Mouse (Mus musculus) embryonic facial prominence, embryonic 14.5 days (tissue): ENCODE results near the gene Gas2l2. TPM values are rescaled to one million over a fixed set of nuclear protein-coding genes. Genes with fewer than 3 reads are reported as not detected.

Experiments used
- ATAC-seq: fragments of 200-750 bp; cut with Nextera tagmentation; 2 replicates; pipeline ENCODE4 v1.8.0; 2017; ENCODE audit warnings: low read depth, moderate number of reproducible peaks, moderate TSS enrichment
- DNase-seq: peaks from one replicate; pipeline ENCODE4 v3.0.0-alpha.2; 2015; ENCODE audit warnings: low spot score
- H3K27ac ChIP-seq: fragments of 300-500 bp; sonication (generic); replicated peaks from 2 replicates; pipeline ENCODE4 v1.5.1; 2014; ENCODE audit warnings: low read depth, mild to moderate bottlenecking, low read length, moderate library complexity
- H3K27me3 ChIP-seq: fragments of 300-500 bp; sonication (generic); replicated peaks from 2 replicates; pipeline ENCODE4 v1.6.1; 2014; ENCODE audit warnings: low read length; ENCODE audit not compliant: control insufficient read depth, insufficient read depth
- H3K36me3 ChIP-seq: fragments of 300-500 bp; sonication (generic); 2 replicates; pipeline ENCODE4 v1.6.1; 2014; ENCODE audit warnings: low read length, mixed read lengths; ENCODE audit not compliant: control insufficient read depth, insufficient read depth
- H3K4me1 ChIP-seq: fragments of 300-500 bp; sonication (generic); 2 replicates; pipeline ENCODE4 v1.6.1; 2014; ENCODE audit warnings: antibody characterized with exemption, low read length; ENCODE audit not compliant: control insufficient read depth, insufficient read depth
- H3K4me2 ChIP-seq: fragments of 300-500 bp; sonication (generic); 2 replicates; pipeline ENCODE4 v1.6.1; 2014; ENCODE audit warnings: low read depth, mild to moderate bottlenecking, low read length, moderate library complexity, mixed read lengths
- H3K4me3 ChIP-seq: fragments of 300-500 bp; sonication (generic); 2 replicates; pipeline ENCODE4 v1.5.1; 2014; ENCODE audit warnings: low read depth, mild to moderate bottlenecking, low read length
- H3K9ac ChIP-seq: fragments of 300-500 bp; sonication (generic); 2 replicates; pipeline ENCODE4 v1.6.1; 2014; ENCODE audit warnings: low read depth, mild to moderate bottlenecking, low read length, moderate library complexity, mixed read lengths
- H3K9me3 ChIP-seq: fragments of 300-500 bp; sonication (generic); 2 replicates; pipeline ENCODE4 v1.6.1; 2016; ENCODE audit warnings: low read length; ENCODE audit not compliant: control insufficient read depth
- WGBS: fragments of 180-500 bp; shearing (Covaris S2); extraction: QIAGEN DNeasy Blood & Tissue Kit; methylation state at CpG from one replicate; pipeline ENCODE4 v1.1.7; 2014; 5-methylcytosine and 5-hydroxymethylcytosine counted together
- polyA plus RNA-seq: library from polyadenylated mRNA; unstranded; fragments of >200 nt; fragmentation: Nextera tagmentation; extraction: Ambion mirVana; gene quantifications from 2 replicates; pipeline ENCODE4 v1.2.1, GENCODE M21; 2014

Gene Gas2l2
- polyA plus RNA-seq, 1 experiment from 2014 or later: 0.38 TPM

DNA sequence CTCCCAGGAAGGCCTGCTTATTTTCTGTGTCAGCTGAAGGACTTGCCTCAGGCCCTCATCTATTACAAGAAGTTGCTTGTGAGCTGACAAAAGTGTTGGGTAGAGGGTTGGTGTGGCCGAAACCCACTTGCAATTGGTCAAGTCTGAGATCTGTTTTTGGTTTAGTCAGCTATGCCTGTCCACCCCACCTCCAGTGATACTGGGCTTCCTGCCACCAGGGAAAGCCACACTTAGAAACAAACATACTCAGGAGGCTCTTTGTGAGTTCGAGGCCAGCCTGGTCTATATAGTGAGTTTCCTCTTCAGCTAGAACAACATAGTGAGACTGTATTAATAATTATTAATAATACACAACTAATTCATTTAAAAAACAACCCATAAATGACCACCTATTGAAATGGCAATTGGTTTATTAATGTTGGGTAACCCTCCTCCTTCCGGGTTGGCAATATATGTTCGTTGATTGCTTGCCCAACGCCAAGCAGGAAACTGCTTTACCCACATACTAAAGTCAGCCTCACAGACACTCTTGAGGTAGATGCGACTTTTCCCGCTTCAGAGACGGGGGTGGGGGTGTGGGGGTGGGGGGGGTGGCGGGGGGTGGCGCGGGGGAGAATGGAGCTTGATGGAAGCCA, 10.3 kb upstream of the Gas2l2 start:
- H3K36me3 ChIP-seq: no peaks in the 10 kb centered on the region
- no peaks in the 10 kb centered on the region for H3K4me1 ChIP-seq
- WGBS: 43% methylated on average over 8 of the region's 11 CpGs
- H3K9me3 ChIP-seq: no peaks in the 10 kb centered on the region
- no peak for DNase-seq
- H3K4me3 ChIP-seq: peak overlapping the region; percentile 66
- H3K4me2 ChIP-seq: peak overlapping the region; percentile 89
- peaks cover 41% of the 10 kb centered on the region for H3K27me3 ChIP-seq
- ATAC-seq: no peak
- no peak overlapping the region for H3K27ac ChIP-seq
- peak overlapping the region; percentile 58 for H3K9ac ChIP-seq

DNA sequence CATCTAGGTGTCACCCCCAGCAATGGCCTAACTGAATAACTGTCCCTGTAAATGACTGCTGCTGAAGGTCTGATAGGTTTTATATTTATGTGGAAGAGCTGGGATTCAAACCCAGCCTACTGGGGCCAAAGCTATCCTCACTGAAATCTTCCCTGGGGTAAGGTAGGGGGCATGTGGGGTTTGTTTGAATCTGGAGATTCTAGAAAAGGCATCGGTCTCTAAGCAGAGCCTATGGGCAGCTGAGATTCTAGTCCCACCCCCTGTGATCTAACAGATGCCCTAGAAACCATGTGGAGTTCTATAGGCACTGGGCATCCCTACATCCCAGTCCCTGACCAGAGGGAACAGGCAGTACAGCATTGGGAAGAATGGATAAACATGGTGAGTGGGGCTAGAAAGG, 8.1 kb upstream of the Gas2l2 start, which contains the start of gene 1700020L24Rik:
Gene 1700020L24Rik (plus strand): TSS at position 301 of the 400 bp plus-strand sequence.
- Histone ChIP-seq H3K4me1 (no peaks in the 10 kb centered on the region), H3K9ac (no peak within 1 kb of the TSS), H3K9me3 (no peaks in the 10 kb centered on the region), H3K4me2 (no peak within 1 kb of the TSS), H3K36me3 (no peaks in the 10 kb centered on the region), H3K27ac (no peak within 1 kb of the TSS), H3K4me3 (no peak within 1 kb of the TSS), H3K27me3 (peaks cover 19% of the 10 kb centered on the region)
- no peak for ATAC-seq
- 80% methylated on average over 1 of the region's 1 CpGs for WGBS
- DNase-seq: no peak

- Histone ChIP-seq H3K9me3 (no peaks in the 10 kb centered on the region), H3K4me3 (no peak overlapping the region), H3K4me1 (no peaks in the 10 kb centered on the region), H3K36me3 (no peaks in the 10 kb centered on the region), H3K4me2 (no peak overlapping the region), H3K27ac (no peak overlapping the region), H3K27me3 (peaks cover 8% of the 10 kb centered on the region), H3K9ac (no peak overlapping the region)
- DNase-seq: no peak
- 76% methylated on average over 2 of the region's 2 CpGs for WGBS
- ATAC-seq: no peak
These were observed 3.3 kb upstream of the Gas2l2 start for GRCm38 (mm10) chr11:83432533-83432932.

DNA sequence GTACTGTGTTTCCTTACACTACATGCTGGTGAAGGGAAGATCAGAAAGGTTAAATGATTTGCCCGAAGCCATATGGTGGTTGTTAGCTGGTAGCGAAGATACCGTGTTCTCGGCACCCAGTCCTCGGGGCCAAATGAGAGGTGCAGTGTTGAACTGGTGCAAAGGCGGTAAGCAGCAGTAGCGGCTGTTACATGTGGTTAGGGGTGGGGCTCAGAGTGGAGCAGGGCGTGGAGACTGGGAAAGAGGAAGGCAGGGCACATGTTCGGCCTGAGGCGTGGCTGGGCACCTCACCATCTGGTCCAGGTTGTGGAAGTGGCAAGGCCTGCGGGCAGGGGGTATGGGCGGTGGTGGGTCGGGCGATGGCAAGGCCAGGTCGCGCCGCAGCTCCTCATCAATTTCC, 2.3 kb downstream of the Gas2l2 start:
- H3K36me3 ChIP-seq: no peaks in the 10 kb centered on the region
- WGBS: 28% methylated on average over 16 of the region's 17 CpGs
- H3K27me3 ChIP-seq: peaks cover 16% of the 10 kb centered on the region
- H3K9me3 ChIP-seq: no peaks in the 10 kb centered on the region
- no peak overlapping the region for H3K4me3 ChIP-seq
- H3K9ac ChIP-seq: no peak overlapping the region
- DNase-seq: no peak
- H3K27ac ChIP-seq: no peak overlapping the region
- H3K4me2 ChIP-seq: no peak overlapping the region
- ATAC-seq: no peak
- H3K4me1 ChIP-seq: no peaks in the 10 kb centered on the region

DNA sequence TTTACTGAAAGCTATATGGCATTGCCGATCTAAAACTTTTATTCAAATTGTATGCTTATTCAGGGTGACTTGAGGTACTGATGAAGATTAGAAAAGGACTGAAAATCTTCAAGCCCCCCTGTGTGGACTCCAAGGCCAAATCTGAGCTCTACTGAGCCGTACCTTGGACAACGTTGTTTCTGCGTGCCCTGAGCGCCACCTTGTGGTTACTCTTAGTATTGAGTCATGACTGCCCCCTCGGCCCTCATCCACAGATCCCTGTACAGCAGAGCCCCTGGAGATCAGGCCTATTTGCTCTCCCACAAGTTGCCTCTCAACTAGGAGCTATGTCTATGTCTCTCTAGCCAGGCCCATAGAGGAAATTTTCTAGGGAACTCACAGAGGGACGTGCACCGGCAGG, 4.6 kb downstream of the Gas2l2 start:
- no peaks in the 10 kb centered on the region for H3K9me3 ChIP-seq
- H3K36me3 ChIP-seq: no peaks in the 10 kb centered on the region
- no peaks in the 10 kb centered on the region for H3K4me1 ChIP-seq
- 6% methylated on average over 8 of the region's 8 CpGs for WGBS
- peak; percentile 19; the same call in 1 of the 2 replicates for ATAC-seq
- no peak overlapping the region for H3K9ac ChIP-seq
- DNase-seq: peak; percentile 50
- H3K27ac ChIP-seq: no peak overlapping the region
- no peak overlapping the region for H3K4me2 ChIP-seq
- H3K27me3 ChIP-seq: peaks cover 35% of the 10 kb centered on the region
- H3K4me3 ChIP-seq: no peak overlapping the region

DNA sequence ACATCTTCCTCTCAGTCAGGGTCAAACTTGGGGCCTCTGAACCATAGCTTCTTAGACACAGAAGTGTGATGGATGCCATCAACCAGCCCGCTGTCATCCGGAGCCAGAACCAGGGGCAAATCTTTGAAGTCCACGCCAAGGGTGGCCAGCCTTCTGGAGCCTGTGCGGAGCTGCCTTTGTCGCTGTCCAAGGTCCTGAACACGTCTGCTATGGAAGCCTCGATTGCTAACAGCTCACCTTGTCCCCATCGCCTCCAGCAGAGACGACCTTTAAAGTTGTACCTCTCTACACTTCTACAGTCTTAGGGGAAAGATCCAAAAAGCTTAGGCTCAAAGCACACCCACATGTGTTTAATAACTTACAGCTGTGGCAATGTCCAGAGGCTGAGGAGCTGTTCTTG, 8.0 kb downstream of the Gas2l2 start:
- Histone ChIP-seq H3K36me3 (no peaks in the 10 kb centered on the region), H3K9me3 (no peaks in the 10 kb centered on the region), H3K4me3 (no peak overlapping the region), H3K9ac (no peak overlapping the region), H3K27ac (no peak overlapping the region), H3K27me3 (peaks cover 40% of the 10 kb centered on the region), H3K4me2 (no peak overlapping the region), H3K4me1 (no peaks in the 10 kb centered on the region)
- 0% methylated on average over 9 of the region's 9 CpGs for WGBS
- DNase-seq (peak; percentile 81), ATAC-seq (no peak)

DNA sequence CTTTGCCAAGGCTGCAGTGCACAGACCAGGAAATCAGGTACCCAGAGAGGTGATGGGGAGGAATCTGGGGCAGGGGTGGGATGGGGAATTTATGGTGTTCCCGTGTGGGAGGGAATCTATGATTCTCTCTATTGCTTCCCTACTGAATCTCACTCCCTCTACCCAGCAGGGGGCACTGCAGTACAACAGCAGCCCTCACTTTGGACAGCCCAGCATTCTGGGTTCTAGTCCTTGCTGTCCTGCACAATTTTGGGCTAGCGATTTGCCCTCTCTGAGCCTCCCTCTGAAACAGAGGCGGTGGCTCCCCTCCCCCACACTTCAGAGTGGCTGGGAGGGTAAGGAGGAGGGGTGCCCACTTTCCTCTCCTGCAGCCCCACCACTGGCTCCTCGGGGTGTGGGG, 8.9 kb downstream of the Gas2l2 start:
- Histone ChIP-seq H3K27ac (no peak overlapping the region), H3K36me3 (no peaks in the 10 kb centered on the region), H3K9ac (no peak overlapping the region), H3K4me1 (no peaks in the 10 kb centered on the region), H3K27me3 (peaks cover 40% of the 10 kb centered on the region), H3K9me3 (no peaks in the 10 kb centered on the region), H3K4me3 (no peak overlapping the region), H3K4me2 (no peak overlapping the region)
- no peak for ATAC-seq
- WGBS: 32% methylated on average over 4 of the region's 4 CpGs
- no peak for DNase-seq

DNA sequence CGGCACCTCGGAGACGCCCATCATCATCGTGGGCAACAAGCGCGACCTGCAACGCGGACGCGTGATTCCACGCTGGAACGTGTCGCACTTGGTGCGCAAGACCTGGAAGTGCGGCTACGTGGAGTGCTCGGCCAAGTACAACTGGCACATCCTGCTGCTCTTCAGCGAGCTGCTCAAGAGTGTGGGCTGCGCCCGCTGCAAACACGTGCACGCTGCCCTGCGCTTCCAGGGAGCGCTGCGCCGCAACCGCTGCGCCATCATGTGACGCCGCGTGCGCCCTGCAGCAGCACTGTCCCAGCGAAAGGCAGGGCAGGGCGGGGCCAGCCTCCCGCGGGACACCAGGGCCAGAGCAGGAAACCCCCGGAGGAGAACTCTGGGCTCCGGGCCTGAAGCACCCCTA, 10.7 kb downstream of the Gas2l2 start:
- Histone ChIP-seq H3K27ac (no peak overlapping the region), H3K4me1 (no peaks in the 10 kb centered on the region), H3K9me3 (no peaks in the 10 kb centered on the region), H3K27me3 (peaks cover 40% of the 10 kb centered on the region), H3K4me2 (no peak overlapping the region), H3K36me3 (no peaks in the 10 kb centered on the region), H3K9ac (no peak overlapping the region), H3K4me3 (no peak overlapping the region)
- ATAC-seq (0 out of 2 replicates have a peak, but pooled peaks have one; percentile 28), DNase-seq (peak; percentile 18)
- 7% methylated on average over 34 of the region's 38 CpGs for WGBS

DNA sequence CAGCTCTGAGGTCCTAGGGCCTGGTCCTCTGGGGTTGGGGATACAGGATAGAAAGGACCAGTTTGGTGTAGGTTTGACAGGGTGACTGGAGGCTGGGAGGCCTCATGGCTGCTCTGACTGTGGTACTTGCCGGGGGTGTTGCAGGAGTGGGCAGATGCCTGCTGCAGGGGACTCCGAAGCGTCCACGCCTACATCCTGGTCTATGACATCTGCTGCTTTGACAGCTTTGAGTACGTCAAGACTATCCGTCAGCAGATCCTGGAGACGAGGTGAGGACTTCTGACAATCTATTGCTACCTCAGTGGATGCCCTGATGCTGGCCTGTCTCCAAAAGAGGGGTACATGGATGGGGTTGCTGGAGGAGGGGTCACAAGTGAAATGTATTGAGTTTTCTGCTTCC, 11.5 kb downstream of the Gas2l2 start:
- Histone ChIP-seq H3K9ac (no peak overlapping the region), H3K4me1 (no peaks in the 10 kb centered on the region), H3K9me3 (no peaks in the 10 kb centered on the region), H3K4me2 (no peak overlapping the region), H3K27me3 (peaks cover 40% of the 10 kb centered on the region), H3K36me3 (no peaks in the 10 kb centered on the region), H3K4me3 (no peak overlapping the region), H3K27ac (no peak overlapping the region)
- no peak for ATAC-seq
- no peak for DNase-seq
- WGBS: 76% methylated on average over 7 of the region's 7 CpGs
